Mouse (Mus musculus) limb, embryonic 13.5 days (tissue): ENCODE results near the gene Arhgap32. TPM values are rescaled to one million over a fixed set of nuclear protein-coding genes. Genes with fewer than 3 reads are reported as not detected.

Source experiments
- ATAC-seq: fragments of 200-750 bp; cut with Nextera tagmentation; 2 replicates; pipeline ENCODE4 v1.8.0; 2017; ENCODE audit warnings: low read depth, moderate number of reproducible peaks, moderate TSS enrichment; ENCODE audit not compliant: low FRiP score
- H3K27ac ChIP-seq: fragments of 300-500 bp; sonication (generic); 2 replicates; pipeline ENCODE4 v1.5.1; 2015; ENCODE audit warnings: inconsistent platforms, mild to moderate bottlenecking, moderate library complexity
- H3K27me3 ChIP-seq: fragments of 300-500 bp; sonication (generic); 2 replicates; pipeline ENCODE4 v1.6.1; 2015; ENCODE audit warnings: mild to moderate bottlenecking, inconsistent platforms
- H3K36me3 ChIP-seq: fragments of 300-500 bp; sonication (generic); 2 replicates; pipeline ENCODE4 v1.6.1; 2015; ENCODE audit warnings: inconsistent platforms, mild to moderate bottlenecking, moderate library complexity
- H3K4me1 ChIP-seq: fragments of 300-500 bp; sonication (generic); 2 replicates; pipeline ENCODE4 v1.6.1; 2015; ENCODE audit warnings: inconsistent platforms
- H3K4me2 ChIP-seq: fragments of 300-500 bp; sonication (generic); replicated peaks from 2 replicates; pipeline ENCODE4 v1.6.1; 2015; ENCODE audit warnings: inconsistent platforms, mild to moderate bottlenecking, moderate library complexity
- H3K4me3 ChIP-seq: fragments of 300-500 bp; sonication (generic); 2 replicates; pipeline ENCODE4 v1.5.1; 2015; ENCODE audit warnings: moderate library complexity, mild to moderate bottlenecking, inconsistent platforms
- H3K9ac ChIP-seq: fragments of 300-500 bp; sonication (generic); 2 replicates; pipeline ENCODE4 v1.6.1; 2015; ENCODE audit warnings: mild to moderate bottlenecking, inconsistent platforms
- H3K9me3 ChIP-seq: fragments of 300-500 bp; sonication (generic); 2 replicates; pipeline ENCODE4 v1.6.1; 2016; ENCODE audit warnings: inconsistent platforms
- WGBS: fragments of 180-500 bp; shearing (Covaris S2); methylation state at CpG from one replicate; pipeline ENCODE4 v1.1.7; 2015; 5-methylcytosine and 5-hydroxymethylcytosine counted together
- polyA plus RNA-seq: library from polyadenylated mRNA; unstranded; fragments of >200 nt; fragmentation: Nextera tagmentation; extraction: Ambion mirVana; gene quantifications from 2 replicates; pipeline ENCODE4 v1.2.1, GENCODE M21; 2015

Arhgap32 gene
- polyA plus RNA-seq = 6.0 and 6.6 TPM in 2 replicates

DNA sequence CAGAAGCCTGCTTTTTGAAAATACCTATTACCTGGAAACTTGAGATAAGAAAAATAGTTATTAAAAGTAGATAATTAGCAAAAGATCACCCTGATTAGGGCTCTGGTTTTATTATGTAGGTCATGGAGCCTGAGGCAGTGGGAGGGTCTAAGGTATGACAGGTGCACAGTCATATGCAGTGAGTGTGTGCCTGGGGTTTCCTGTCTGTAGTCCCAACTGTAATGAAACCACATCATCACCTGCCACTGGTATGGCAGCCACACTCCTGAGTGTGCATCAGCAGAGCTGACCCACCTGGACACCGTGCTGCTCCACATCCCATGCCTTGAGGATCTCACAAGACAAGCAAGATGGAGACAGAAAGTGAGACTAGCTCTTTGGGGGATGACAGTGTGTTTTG is at the start of gene Arhgap32:
Arhgap32 (plus strand) TSS at position 351 of the 400 bp plus-strand sequence.
- no peaks in the 10 kb centered on the region for H3K36me3 ChIP-seq
- H3K9ac ChIP-seq = no peak within 1 kb of the TSS
- no peaks in the 10 kb centered on the region for H3K27me3 ChIP-seq
- H3K4me1 ChIP-seq = peaks cover 9% of the 10 kb centered on the region
- no peak within 1 kb of the TSS for H3K27ac ChIP-seq
- WGBS = 81% methylated on average over 1 of the region's 1 CpGs
- H3K4me3 ChIP-seq = no peak within 1 kb of the TSS
- no peak within 1 kb of the TSS for H3K4me2 ChIP-seq
- ATAC-seq = no peak
- no peaks in the 10 kb centered on the region for H3K9me3 ChIP-seq

DNA sequence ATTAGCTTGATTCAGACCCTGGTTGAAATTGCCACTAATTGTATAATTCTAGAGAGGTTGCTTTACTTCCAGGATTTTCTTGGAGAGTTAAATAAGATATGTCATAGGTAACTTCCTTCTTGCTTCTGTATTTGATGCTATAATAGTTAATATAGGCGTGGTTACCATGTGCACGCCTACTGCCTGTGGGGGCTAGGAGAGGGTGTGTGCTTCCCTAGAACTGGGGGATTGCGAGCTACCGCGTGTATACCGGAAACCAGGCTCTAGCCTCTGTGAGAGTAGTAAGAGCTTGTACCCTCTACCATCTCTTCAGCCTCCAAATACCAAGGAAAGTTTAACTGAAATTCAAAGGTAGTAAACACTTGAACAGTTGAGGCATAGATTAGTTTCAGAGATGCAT is 43.2 kb upstream of the Arhgap32 start:
- no peak overlapping the region for H3K27ac ChIP-seq
- H3K9me3 ChIP-seq = no peaks in the 10 kb centered on the region
- peaks cover 5% of the 10 kb centered on the region; the same call in 1 of the 2 replicates for H3K36me3 ChIP-seq
- no peak overlapping the region for H3K9ac ChIP-seq
- H3K4me2 ChIP-seq = no peak overlapping the region
- no peak overlapping the region for H3K4me3 ChIP-seq
- no peak for ATAC-seq
- no peaks in the 10 kb centered on the region for H3K4me1 ChIP-seq
- H3K27me3 ChIP-seq = no peaks in the 10 kb centered on the region
- WGBS = 94% methylated on average over 6 of the region's 6 CpGs

GRCm38 (mm10) chr9:32088106-32088776 is 27.7 kb upstream of the Arhgap32 start:
- H3K36me3 ChIP-seq = no peaks in the 10 kb centered on the region
- no peak overlapping the region for H3K4me3 ChIP-seq
- no peaks in the 10 kb centered on the region for H3K9me3 ChIP-seq
- no peak overlapping the region for H3K9ac ChIP-seq
- peaks cover 8% of the 10 kb centered on the region; the same call in 1 of the 2 replicates for H3K4me1 ChIP-seq
- WGBS = 65% methylated on average over 4 of the region's 4 CpGs
- H3K27me3 ChIP-seq = no peaks in the 10 kb centered on the region
- no peak overlapping the region for H3K27ac ChIP-seq
- ATAC-seq = no peak
- no peak overlapping the region for H3K4me2 ChIP-seq

GRCm38 (mm10) chr9:32088882-32089281 is 27.1 kb upstream of the Arhgap32 start:
- Histone ChIP-seq H3K27me3 (no peaks in the 10 kb centered on the region), H3K4me1 (peaks cover 10% of the 10 kb centered on the region; the same call in 1 of the 2 replicates), H3K36me3 (no peaks in the 10 kb centered on the region), H3K4me2 (no peak overlapping the region), H3K27ac (no peak overlapping the region), H3K9ac (no peak overlapping the region), H3K4me3 (no peak overlapping the region), H3K9me3 (no peaks in the 10 kb centered on the region)
- WGBS = 59% methylated on average over 3 of the region's 3 CpGs
- no peak for ATAC-seq

DNA sequence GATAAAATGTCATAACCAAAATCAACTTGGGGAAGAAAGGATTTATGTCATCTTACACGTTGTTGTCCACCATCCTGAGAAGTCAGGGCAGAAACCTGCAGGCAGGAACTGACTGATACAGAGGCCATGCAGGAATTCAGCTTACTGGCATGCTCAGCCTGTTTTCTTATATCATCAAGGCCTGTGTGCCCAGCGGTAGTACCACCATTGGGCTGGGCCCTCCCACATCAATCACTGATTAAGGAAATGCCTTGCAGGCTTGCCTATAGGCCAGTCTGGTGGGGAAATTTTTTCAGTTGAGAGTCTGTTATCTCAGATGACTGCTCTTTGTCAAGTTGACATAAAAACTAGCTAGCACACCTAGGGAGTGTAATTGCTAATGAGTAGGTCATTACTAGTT is 22.5 kb upstream of the Arhgap32 start:
- H3K36me3 ChIP-seq = no peaks in the 10 kb centered on the region
- WGBS = 48% methylated on average over 2 of the region's 2 CpGs
- no peak overlapping the region for H3K9ac ChIP-seq
- no peaks in the 10 kb centered on the region for H3K27me3 ChIP-seq
- ATAC-seq = no peak
- peaks cover 25% of the 10 kb centered on the region for H3K4me1 ChIP-seq
- no peak overlapping the region for H3K27ac ChIP-seq
- H3K9me3 ChIP-seq = no peaks in the 10 kb centered on the region
- H3K4me3 ChIP-seq = no peak overlapping the region
- no peak overlapping the region for H3K4me2 ChIP-seq

- no peaks in the 10 kb centered on the region for H3K27me3 ChIP-seq
- peaks cover 25% of the 10 kb centered on the region for H3K4me1 ChIP-seq
- no peak overlapping the region for H3K4me2 ChIP-seq
- ATAC-seq = no peak
- H3K36me3 ChIP-seq = no peaks in the 10 kb centered on the region
- H3K9ac ChIP-seq = no peak overlapping the region
- no peak overlapping the region for H3K27ac ChIP-seq
- no peaks in the 10 kb centered on the region for H3K9me3 ChIP-seq
- 40% methylated on average over 13 of the region's 13 CpGs for WGBS
- H3K4me3 ChIP-seq = no peak overlapping the region
Observed at GRCm38 (mm10) chr9:32094351-32095120, 21.4 kb upstream of the Arhgap32 start.

DNA sequence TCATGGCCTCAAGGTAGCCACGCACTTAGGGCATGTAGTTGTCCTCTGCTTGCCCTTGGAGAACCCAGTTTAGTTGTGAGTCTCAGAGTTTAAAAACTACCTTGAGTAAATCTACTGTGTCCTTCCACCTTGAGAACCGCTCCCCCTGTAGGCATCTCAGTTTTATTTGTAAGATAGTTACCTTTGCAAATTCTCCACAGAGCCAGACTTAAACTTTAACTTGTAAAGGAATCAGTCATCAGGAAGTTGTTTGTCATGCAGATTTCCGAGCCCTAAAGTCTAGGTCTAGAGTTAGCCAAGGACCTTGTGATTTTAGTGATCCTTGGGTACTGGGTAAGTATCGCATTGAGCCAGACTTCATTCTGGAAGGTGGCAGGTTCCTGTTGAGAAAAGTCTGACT is 20.4 kb upstream of the Arhgap32 start:
- 83% methylated on average over 4 of the region's 4 CpGs for WGBS
- no peak overlapping the region for H3K27ac ChIP-seq

GRCm38 (mm10) chr9:32096541-32096940 is 19.4 kb upstream of the Arhgap32 start:
- Histone ChIP-seq H3K4me3 (no peak overlapping the region), H3K36me3 (no peaks in the 10 kb centered on the region), H3K4me1 (peaks cover 29% of the 10 kb centered on the region), H3K9me3 (no peaks in the 10 kb centered on the region), H3K9ac (no peak overlapping the region), H3K27me3 (no peaks in the 10 kb centered on the region), H3K4me2 (no peak overlapping the region), H3K27ac (no peak overlapping the region)
- WGBS = 78% methylated on average over 7 of the region's 7 CpGs
- no peak for ATAC-seq

More for the DNA sequence above, 20.4 kb upstream of the Arhgap32 start:
- no peak for ATAC-seq
- Histone ChIP-seq H3K9ac (no peak overlapping the region), H3K36me3 (no peaks in the 10 kb centered on the region), H3K9me3 (no peaks in the 10 kb centered on the region), H3K4me3 (no peak overlapping the region), H3K27me3 (no peaks in the 10 kb centered on the region), H3K4me2 (no peak overlapping the region), H3K4me1 (peaks cover 27% of the 10 kb centered on the region)

GRCm38 (mm10) chr9:32097123-32097522 is 18.8 kb upstream of the Arhgap32 start:
- H3K36me3 ChIP-seq = no peaks in the 10 kb centered on the region
- H3K9me3 ChIP-seq = no peaks in the 10 kb centered on the region
- no peak overlapping the region for H3K27ac ChIP-seq
- no peak overlapping the region for H3K9ac ChIP-seq
- no peak overlapping the region for H3K4me3 ChIP-seq
- no peaks in the 10 kb centered on the region for H3K27me3 ChIP-seq
- WGBS = 60% methylated on average over 4 of the region's 4 CpGs
- no peak for ATAC-seq
- H3K4me2 ChIP-seq = no peak overlapping the region
- H3K4me1 ChIP-seq = peaks cover 29% of the 10 kb centered on the region

DNA sequence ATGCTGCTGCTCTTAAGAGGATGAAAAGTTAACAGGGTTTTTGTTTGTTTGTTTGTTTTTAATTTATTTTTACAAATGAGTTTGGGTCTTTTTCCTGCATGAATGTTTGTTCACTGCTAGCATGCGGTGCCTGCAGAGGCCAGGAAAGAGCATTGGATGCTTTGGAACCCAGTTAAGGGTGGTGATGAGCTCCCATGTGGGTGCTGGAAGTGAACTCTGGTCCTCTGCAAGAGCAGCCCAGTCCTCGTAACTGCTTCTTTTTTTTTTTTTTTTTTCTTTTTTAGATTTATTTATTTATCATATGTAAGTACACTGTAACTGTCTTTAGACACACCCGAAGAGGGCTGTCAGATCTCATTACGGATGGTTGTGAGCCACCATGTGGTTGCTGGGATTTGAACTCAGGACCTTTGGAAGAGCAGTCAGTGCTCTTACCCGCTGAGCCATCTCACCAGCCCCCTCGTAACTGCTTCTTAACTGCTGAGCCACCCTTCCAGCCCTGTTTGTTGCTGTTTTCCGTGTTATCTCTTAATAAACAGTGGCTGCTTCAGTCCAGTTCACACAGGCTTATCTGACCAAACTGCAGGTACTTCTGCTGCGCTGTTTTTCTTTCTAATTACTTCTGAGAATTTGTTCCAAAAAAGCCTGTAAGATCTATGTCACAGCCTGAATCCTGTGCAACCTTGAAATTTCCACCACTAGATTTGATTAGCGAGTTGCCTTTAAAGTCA is 17.3 kb upstream of the Arhgap32 start:
- H3K27ac ChIP-seq = no peak overlapping the region
- no peak for ATAC-seq
- WGBS = 88% methylated on average over 9 of the region's 9 CpGs
- no peak overlapping the region for H3K4me2 ChIP-seq
- H3K27me3 ChIP-seq = no peaks in the 10 kb centered on the region
- no peaks in the 10 kb centered on the region for H3K36me3 ChIP-seq
- H3K9ac ChIP-seq = no peak overlapping the region
- H3K4me3 ChIP-seq = no peak overlapping the region
- H3K9me3 ChIP-seq = no peaks in the 10 kb centered on the region
- H3K4me1 ChIP-seq = peaks cover 23% of the 10 kb centered on the region

GRCm38 (mm10) chr9:32100561-32100960 is 15.4 kb upstream of the Arhgap32 start:
- no peaks in the 10 kb centered on the region for H3K36me3 ChIP-seq
- no peak overlapping the region for H3K9ac ChIP-seq
- H3K27me3 ChIP-seq = no peaks in the 10 kb centered on the region
- 81% methylated on average over 8 of the region's 8 CpGs for WGBS
- no peak for ATAC-seq
- H3K9me3 ChIP-seq = no peaks in the 10 kb centered on the region
- H3K4me2 ChIP-seq = no peak overlapping the region
- H3K4me3 ChIP-seq = no peak overlapping the region
- peaks cover 13% of the 10 kb centered on the region for H3K4me1 ChIP-seq
- no peak overlapping the region for H3K27ac ChIP-seq

DNA sequence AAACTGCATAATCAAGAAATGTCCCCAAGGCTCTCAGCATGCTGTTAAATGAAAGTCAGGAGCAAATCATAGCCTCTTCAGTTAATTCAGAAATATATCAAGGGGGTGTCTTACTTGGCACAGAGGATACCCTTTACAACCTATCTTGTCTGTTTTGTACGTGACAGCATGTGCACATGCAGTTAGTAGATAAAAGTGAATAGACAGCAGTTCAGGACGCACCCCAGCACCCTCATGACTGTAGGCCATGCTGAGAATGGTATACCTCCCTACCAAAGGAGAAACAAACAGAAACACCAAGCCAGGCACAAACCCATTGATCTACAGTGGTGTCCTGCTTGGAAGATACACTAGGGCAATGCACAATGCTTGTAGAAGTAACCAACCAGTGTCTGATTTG is 14.4 kb upstream of the Arhgap32 start:
- Histone ChIP-seq H3K27ac (no peak overlapping the region), H3K9ac (no peak overlapping the region), H3K4me3 (no peak overlapping the region), H3K9me3 (no peaks in the 10 kb centered on the region), H3K4me1 (peaks cover 7% of the 10 kb centered on the region; the same call in 1 of the 2 replicates), H3K4me2 (no peak overlapping the region), H3K27me3 (no peaks in the 10 kb centered on the region), H3K36me3 (no peaks in the 10 kb centered on the region)
- ATAC-seq = no peak
- WGBS = 77% methylated on average over 2 of the region's 2 CpGs
